Mouse (Mus musculus) heart, postnatal 0 days (tissue): Measurements from ENCODE around the gene Enox1. TPM values are rescaled to one million over a fixed set of nuclear protein-coding genes. Genes with fewer than 3 reads are reported as not detected.

ENCODE experiments used
- ATAC-seq: fragments of 200-750 bp; cut with Nextera tagmentation; 2 replicates; pipeline ENCODE4 v1.8.0; 2017; ENCODE audit warnings: low read depth, moderate number of reproducible peaks, moderate library complexity; ENCODE audit not compliant: insufficient read depth
- DNase-seq: peaks from one replicate; pipeline ENCODE4 v3.0.0-alpha.2; 2016; ENCODE audit warnings: low spot score
- H3K27ac ChIP-seq: fragments of 300-500 bp; sonication (generic); 2 replicates; pipeline ENCODE4 v1.5.1; 2014; ENCODE audit warnings: low read depth, mild to moderate bottlenecking
- H3K27me3 ChIP-seq: fragments of 300-500 bp; sonication (generic); 2 replicates; pipeline ENCODE4 v1.6.1; 2014; ENCODE audit warnings: low read length, mixed read lengths; ENCODE audit not compliant: control insufficient read depth, insufficient read depth
- H3K36me3 ChIP-seq: fragments of 300-500 bp; sonication (generic); replicated peaks from 2 replicates; pipeline ENCODE4 v1.6.1; 2014; ENCODE audit warnings: low read length, mixed read lengths; ENCODE audit not compliant: control insufficient read depth, insufficient read depth
- H3K4me1 ChIP-seq: fragments of 300-500 bp; sonication (generic); 2 replicates; pipeline ENCODE4 v1.6.1; 2014; ENCODE audit warnings: antibody characterized with exemption; ENCODE audit not compliant: control insufficient read depth, insufficient read depth
- H3K4me2 ChIP-seq: fragments of 300-500 bp; sonication (generic); 2 replicates; pipeline ENCODE4 v1.6.1; 2014; ENCODE audit warnings: low read depth, mild to moderate bottlenecking, low read length, moderate library complexity
- H3K4me3 ChIP-seq: fragments of 300-500 bp; sonication (generic); 2 replicates; pipeline ENCODE4 v1.5.1; 2014; ENCODE audit warnings: low read depth, low read length
- H3K9ac ChIP-seq: fragments of 300-500 bp; sonication (generic); replicated peaks from 2 replicates; pipeline ENCODE4 v1.6.1; 2014; ENCODE audit warnings: low read depth, low read length, mixed read lengths
- H3K9me3 ChIP-seq: fragments of 300-500 bp; sonication (generic); replicated peaks from 2 replicates; pipeline ENCODE4 v1.6.1; 2016; ENCODE audit warnings: low read length; ENCODE audit not compliant: control insufficient read depth
- CTCF ChIP-seq: IDR thresholded peaks from 2 replicates; pipeline ENCODE4 v1.5.1; 2016; ENCODE audit warnings: antibody characterized with exemption, control low read depth, low read depth
- EP300 ChIP-seq: IDR thresholded peaks from 2 replicates; pipeline ENCODE4 v1.6.1; 2016; ENCODE audit warnings: antibody characterized with exemption, low read depth
- WGBS: fragments of 180-500 bp; shearing (Covaris S2); extraction: QIAGEN DNeasy Blood & Tissue Kit; methylation state at CpG from one replicate; pipeline ENCODE4 v1.1.7; 2014; 5-methylcytosine and 5-hydroxymethylcytosine counted together
- polyA plus RNA-seq: library from polyadenylated mRNA; unstranded; fragments of >200 nt; fragmentation: Nextera tagmentation; extraction: Ambion mirVana; gene quantifications from 2 replicates; pipeline ENCODE4 v1.2.1, GENCODE M21; 2015
- total RNA-seq: library from RNA; depleted of rRNA; stranded (reverse); fragments of >200 nt; gene quantifications from 2 replicates; pipeline ENCODE4 v1.2.3, GENCODE M21; 2014; ENCODE audit warnings: low replicate concordance

Enox1 gene
- total and polyA plus RNA-seq, 2 experiments from 2014 or later: 0.83 to 2.6 TPM

DNA sequence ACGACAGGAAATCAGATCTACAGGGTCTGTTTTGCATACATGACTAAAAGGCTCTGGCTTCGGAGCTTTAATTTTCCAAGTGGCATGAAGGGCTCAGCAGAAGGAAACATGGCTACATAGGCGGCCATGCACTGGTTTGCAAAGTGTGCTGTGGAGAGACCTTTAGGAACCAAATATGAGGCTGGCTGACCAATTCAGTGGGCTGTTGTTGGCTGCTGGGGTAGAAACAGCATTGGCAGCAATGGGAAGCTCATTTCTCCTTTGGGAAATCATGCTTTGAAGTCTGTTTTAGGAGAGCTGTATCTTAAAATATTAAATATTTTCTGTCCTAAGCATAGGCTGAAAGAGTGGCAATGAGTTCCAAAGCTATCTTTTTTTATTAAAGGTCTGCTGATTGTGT is 98.6 kb downstream of the Enox1 start:
- Histone ChIP-seq H3K4me3 (no peak overlapping the region), H3K9me3 (no peaks in the 10 kb centered on the region), H3K4me1 (no peaks in the 10 kb centered on the region), H3K36me3 (no peaks in the 10 kb centered on the region), H3K9ac (no peak overlapping the region), H3K27ac (no peak overlapping the region), H3K4me2 (no peak overlapping the region), H3K27me3 (no peaks in the 10 kb centered on the region)
- TF ChIP-seq CTCF: no peak
- no peak for TF ChIP-seq EP300
- DNase-seq (no peak), ATAC-seq (no peak)
- WGBS: 63% methylated on average over 3 of the region's 3 CpGs

- Histone ChIP-seq H3K27ac (no peak overlapping the region), H3K9me3 (no peaks in the 10 kb centered on the region), H3K4me2 (no peak overlapping the region), H3K4me1 (no peaks in the 10 kb centered on the region), H3K4me3 (no peak overlapping the region), H3K36me3 (no peaks in the 10 kb centered on the region), H3K9ac (no peak overlapping the region), H3K27me3 (no peaks in the 10 kb centered on the region)
- 80% methylated on average over 6 of the region's 6 CpGs for WGBS
- no peak for TF ChIP-seq EP300
- TF ChIP-seq CTCF: no peak
- DNase-seq: no peak
- ATAC-seq: no peak
Measured at GRCm38 (mm10) chr14:77255711-77256110, 99.1 kb downstream of the Enox1 start.

GRCm38 (mm10) chr14:77256943-77257342 is 100.4 kb downstream of the Enox1 start:
- Histone ChIP-seq H3K9me3 (no peaks in the 10 kb centered on the region), H3K4me2 (no peak overlapping the region), H3K9ac (no peak overlapping the region), H3K27me3 (no peaks in the 10 kb centered on the region), H3K4me1 (no peaks in the 10 kb centered on the region), H3K36me3 (no peaks in the 10 kb centered on the region), H3K27ac (no peak overlapping the region), H3K4me3 (no peak overlapping the region)
- TF ChIP-seq CTCF: no peak
- no peak for TF ChIP-seq EP300
- ATAC-seq: no peak
- no peak for DNase-seq
- 72% methylated on average over 2 of the region's 2 CpGs for WGBS

- no peaks in the 10 kb centered on the region for H3K9me3 ChIP-seq
- H3K27me3 ChIP-seq: no peaks in the 10 kb centered on the region
- no peak overlapping the region for H3K9ac ChIP-seq
- 71% methylated on average over 1 of the region's 1 CpGs for WGBS
- TF ChIP-seq CTCF: no peak
- no peak for TF ChIP-seq EP300
- ATAC-seq: no peak
- H3K4me1 ChIP-seq: no peaks in the 10 kb centered on the region
- DNase-seq: no peak
- no peak overlapping the region for H3K27ac ChIP-seq
- no peaks in the 10 kb centered on the region for H3K36me3 ChIP-seq
- no peak overlapping the region for H3K4me3 ChIP-seq
- H3K4me2 ChIP-seq: no peak overlapping the region
Measured at GRCm38 (mm10) chr14:77257461-77257860, 100.9 kb downstream of the Enox1 start.

- H3K9me3 ChIP-seq: no peaks in the 10 kb centered on the region
- 53% methylated on average over 4 of the region's 4 CpGs for WGBS
Measured at GRCm38 (mm10) chr14:77258186-77258585, 101.6 kb downstream of the Enox1 start.

GRCm38 (mm10) chr14:77259686-77260085 is 103.1 kb downstream of the Enox1 start:
- H3K27ac ChIP-seq: no peak overlapping the region
- 82% methylated on average over 5 of the region's 5 CpGs for WGBS
- no peaks in the 10 kb centered on the region for H3K36me3 ChIP-seq
- H3K9me3 ChIP-seq: no peaks in the 10 kb centered on the region
- ATAC-seq (no peak), DNase-seq (no peak)
- H3K27me3 ChIP-seq: no peaks in the 10 kb centered on the region
- no peak overlapping the region for H3K4me2 ChIP-seq
- TF ChIP-seq EP300 (no peak), CTCF (no peak)
- H3K4me1 ChIP-seq: no peaks in the 10 kb centered on the region
- no peak overlapping the region for H3K4me3 ChIP-seq
- no peak overlapping the region for H3K9ac ChIP-seq

More at GRCm38 (mm10) chr14:77258186-77258585, 101.6 kb downstream of the Enox1 start:
- no peak for ATAC-seq
- TF ChIP-seq CTCF (no peak), EP300 (no peak)
- Histone ChIP-seq H3K9ac (no peak overlapping the region), H3K27me3 (no peaks in the 10 kb centered on the region), H3K4me3 (no peak overlapping the region), H3K4me2 (no peak overlapping the region), H3K36me3 (no peaks in the 10 kb centered on the region), H3K4me1 (no peaks in the 10 kb centered on the region), H3K27ac (no peak overlapping the region)
- no peak for DNase-seq
